Mouse (Mus musculus) lung, postnatal 36 days (tissue): ENCODE data around the gene Kif19a.

Experiments
- DNase-seq: peaks from one replicate; pipeline ENCODE4 v3.0.0; 2022; ENCODE audit warnings: mixed read lengths

Kif19a gene

DNA sequence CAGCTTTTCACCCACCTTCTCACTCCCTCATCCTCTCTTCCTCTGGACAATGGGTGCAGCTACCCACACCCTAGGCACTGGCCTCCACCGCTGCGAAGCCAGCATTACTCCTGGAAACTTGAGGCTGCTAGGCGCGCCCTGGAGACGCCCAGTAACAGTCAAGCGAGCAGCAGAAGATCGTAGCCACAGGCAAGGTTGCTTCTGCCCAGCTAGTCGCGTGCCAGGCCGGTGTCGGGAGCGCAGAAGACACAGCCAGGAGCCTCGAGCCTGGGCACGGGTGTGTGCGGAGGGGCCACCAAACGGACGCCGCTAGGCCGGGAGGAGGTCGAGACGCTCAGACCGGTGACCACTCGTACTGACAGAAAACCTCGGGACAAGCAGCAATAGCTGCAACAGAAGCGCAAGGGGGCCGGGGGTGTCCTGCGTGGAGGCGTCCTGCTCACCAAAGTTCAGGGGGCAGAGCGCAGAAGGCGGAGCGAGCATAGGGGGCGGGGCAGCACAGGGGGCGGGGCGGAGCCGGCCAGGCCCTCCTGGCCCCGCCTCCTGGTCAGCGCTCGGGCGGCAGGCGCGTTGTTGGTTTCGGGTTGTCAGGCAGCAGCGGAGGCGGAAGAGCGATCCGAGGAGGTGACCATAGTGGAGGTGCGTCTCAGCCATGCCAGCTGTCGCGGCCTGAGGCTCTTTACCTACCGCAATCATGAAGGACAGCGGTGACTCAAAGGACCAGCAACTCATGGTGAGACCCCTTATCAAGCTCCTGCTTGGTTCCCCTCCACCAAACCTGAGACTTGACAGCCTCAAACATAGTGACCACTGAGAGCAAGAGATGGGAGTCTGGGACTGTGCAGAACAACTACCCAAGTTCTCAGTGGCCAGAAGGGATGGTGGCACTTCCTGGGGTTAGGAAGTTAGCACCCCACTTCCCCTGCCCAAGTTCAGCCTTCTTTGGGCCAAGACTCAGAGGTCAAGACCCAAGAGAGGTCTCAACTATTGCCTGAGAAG is at the start of gene Kif19a:
Gene Kif19a (plus strand): TSS at position 569 of the 999 bp plus-strand sequence.
- peak; percentile 73 for DNase-seq

DNA sequence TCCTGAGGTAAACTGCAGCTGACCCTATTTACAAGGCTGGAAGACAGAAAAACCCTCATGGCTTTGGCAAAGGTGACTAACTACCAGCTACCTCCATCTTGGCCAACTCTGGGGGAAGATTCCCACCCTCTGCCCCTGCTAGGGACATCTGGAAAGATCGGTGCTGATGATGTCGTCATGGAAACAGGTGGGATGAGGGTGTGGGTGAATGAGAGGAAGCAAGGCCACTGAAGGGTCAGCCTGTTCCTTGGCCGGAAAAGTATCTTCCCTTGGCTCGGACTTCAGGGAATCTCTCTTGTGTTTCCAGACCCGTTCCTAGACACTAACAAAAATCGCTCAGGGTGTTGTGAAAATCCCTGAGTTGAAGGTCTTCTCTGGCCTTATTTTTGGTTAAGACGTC is 49.7 kb upstream of the Kif19a start:
- no peak for DNase-seq

DNA sequence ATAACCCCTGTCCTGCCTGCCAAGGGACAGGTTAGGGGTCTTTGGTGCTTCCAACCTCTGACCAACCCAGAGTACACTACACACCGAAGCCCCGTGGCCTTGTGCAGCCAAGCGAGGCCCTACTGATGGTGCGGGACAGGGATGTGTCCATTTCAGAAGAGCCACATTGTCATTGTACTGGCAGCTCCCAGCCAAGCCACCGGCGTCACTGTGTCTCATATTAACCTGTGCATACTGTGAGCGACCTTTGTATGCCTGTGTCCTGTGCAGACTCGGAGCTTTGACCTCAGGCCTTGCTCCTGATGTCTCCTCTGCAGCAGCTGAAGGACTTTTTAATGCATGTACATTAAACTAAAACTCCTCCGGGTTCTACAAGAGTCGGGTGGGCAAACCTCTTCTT is 44.7 kb upstream of the Kif19a start:
- DNase-seq, result no peak

DNA sequence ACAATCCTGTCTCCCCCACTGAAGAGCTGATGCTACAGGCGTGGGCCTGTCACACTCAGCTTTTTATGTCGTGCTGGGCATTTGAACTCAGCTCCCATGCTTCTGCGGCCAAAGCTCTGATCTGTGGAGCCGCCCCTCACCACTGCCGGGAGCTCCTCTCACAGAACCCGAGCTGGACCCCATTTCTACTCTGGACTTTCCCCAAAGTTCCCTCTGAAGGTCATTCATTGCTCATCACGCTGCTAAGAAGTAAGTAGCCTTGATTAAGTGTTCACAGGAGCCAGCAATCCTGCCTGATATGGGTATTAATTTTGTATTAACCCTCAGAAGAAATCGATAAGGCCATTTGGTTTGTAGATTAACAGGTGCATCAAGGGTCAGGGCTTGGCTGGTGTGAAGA is 42.8 kb upstream of the Kif19a start:
- DNase-seq, result no peak

DNA sequence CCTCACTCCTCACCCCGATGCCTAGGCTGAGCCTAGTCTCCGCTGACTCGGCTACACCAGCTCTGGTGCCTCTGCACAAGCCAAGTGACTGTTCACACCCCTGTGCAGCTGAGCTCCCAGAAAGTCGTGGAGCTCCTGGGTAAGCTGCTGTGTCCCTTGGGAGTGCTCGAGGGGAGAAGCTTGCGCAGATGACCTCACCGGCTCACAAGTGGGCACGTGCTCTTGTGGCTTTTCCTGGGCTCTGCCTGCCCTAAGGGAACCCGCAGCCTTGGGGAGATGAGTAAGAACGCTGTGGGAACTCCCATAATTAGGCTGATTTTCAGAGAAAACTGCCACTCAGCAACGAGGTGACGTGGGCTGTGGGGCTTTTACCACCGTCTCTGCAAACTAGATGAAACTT is 42.2 kb upstream of the Kif19a start:
- DNase-seq, result no peak

DNA sequence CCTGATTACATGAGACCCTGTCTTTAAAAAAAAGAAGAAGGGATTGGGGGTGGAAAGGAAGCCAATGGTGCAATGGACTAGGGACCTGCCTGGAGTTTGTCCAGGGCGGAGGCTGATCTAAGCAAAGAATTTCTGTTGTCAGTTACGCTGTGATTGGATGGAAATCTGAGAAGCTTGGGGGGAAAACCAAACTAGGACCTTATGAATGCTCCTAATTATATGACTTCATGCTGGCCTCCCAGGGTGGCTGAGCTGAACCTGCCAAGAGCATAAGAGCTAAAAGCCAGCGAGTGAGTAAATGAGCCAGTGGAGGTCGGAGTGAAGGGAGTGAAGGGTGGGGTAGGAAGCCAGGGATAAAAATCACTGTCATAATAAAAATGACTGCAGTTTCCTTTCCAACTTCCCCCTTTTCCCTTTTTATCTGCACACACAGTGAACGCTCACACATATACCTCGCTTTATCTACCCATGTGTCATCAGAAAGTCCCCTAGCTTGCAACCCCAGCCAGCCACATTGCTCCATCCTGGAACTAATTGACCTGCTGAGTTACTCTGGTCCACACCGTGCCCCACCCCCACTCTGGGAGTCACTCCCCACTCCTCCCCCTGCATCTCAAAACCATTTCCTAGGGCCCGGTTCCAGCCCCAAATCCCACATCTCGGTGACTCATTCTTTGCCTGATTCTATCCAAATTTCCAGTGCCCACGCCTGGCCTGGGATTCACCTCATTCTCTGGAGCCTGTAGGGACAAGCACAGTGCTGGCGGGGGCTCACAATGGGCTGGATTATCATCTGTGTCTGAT is 40.2 kb upstream of the Kif19a start:
- peak; percentile 27 for DNase-seq

DNA sequence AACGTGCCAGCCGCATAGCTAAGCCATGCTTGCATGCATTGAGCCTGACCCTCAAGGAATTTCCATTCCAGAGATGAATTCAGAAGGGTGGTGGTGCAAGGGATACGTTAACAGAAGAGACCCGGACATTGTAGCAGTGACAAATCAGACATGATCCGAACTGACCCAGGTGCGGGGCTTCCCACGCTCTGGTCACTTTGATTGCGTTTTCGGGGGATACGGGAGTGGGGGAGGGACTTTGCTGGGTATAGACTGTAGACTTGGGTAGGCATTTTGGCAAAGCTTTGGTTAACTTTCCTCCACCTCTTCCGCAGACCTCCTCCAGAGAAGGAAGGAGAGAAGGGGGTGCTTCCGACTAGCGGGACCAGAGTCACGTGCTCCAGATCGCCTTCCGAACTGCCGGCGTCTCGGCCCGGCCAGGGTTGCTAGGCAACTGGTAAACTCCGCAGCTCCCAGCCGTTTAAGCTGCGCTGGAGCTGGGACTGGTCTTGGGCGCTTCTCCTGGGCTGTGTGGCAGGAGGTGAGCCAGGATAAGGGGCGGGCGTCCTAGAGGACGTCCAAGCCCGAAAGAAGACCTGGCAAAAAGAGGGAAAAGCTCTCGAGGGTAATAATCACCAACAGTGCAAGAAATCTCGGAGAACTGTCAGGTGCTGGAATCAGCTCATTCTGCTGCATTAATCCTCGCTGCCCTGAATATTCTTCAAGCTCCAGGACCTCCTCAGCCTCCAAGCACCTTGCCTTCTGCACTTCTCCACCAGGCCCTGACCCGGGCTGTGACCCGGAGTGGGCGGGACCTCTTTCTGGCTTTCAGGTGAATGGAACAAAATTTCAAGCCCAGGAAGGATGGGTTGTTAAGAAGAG is 38.0 kb upstream of the Kif19a start, which contains the start of gene Dnaic2:
Gene Dnaic2 (plus strand): TSS at position 444 of the 861 bp plus-strand sequence.
- peak; percentile 74 for DNase-seq

DNA sequence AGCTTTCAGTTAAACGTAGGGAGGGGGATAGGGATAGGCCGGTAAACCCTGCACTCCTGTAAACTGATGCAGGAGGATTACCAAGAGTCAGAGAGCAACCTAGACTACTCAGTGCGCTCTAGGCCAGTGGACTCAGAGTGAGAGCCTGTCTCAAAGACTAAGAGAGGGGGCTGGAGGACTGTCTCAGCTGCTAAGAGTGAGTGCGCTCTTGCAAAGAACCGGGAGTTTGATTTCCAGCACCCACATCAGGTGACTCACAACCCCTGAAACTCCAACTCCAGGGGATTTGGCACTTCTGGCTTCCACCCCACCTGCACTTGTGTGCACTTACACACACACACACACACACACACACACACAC is 37.4 kb upstream of the Kif19a start:
- no peak for DNase-seq

DNA sequence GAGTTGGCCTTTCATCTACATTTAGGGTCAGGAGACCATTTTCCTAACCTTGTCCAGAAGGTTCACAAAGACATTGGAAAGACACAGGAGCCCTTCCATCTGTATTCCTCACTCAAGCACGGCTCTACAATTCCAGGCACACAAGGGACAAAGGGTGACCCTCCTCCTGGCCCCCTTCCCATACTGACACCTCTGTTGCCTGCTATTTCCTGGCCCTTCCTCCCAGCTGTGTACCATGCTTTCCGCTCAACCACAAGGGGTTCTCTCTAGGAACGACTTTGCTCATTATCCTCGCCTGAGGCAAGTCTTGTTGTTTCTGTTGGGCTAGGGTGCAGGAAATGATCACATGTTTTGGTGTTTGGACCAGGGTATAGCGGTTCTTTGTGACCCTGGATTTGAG is 36.9 kb upstream of the Kif19a start:
- DNase-seq, result peak; percentile 27

DNA sequence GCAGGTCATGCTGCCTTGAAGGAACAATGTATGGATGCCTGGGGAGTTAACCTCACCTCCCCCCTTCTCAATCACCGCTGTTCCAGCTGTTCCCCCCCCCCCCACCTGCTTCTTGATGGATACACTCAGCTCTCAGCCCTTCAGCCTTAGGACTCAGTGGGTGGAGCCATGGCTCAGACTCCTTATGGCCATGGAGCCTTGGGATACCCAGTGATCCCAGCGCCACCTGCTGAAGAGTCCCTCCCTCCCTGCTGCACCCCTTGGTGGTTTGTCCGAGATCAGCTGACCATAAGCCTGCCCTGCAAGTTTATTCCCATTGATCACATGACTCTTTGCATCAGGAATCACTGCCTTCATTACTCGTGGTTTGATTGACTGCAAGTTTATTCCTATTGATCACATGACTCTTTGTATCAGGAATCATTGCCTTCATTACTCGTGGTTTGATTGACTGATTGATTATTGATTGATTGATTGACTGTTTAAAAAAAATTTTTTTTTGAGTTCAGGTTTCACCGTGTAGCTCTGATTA is 35.3 kb upstream of the Kif19a start:
- no peak for DNase-seq

DNA sequence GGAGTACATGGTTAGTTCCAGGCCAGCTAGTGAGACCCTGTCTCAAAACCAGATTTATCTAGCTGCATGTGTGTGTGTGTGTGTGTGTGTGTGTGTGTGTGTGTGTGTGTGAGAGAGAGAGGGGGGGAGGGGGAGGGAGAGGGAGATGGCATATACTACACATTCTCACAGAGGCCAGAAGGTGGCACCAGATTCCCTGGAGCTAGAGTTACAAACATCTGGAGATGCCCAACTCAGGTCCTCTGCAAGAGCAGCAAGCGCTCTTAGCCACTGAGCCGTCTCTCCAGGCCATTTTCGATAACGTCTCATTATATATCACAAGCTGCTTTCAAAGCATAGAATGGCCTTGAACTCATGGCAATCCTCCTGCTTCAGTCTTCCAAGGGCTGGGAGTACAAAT is 33.5 kb upstream of the Kif19a start:
- DNase-seq, result no peak

DNA sequence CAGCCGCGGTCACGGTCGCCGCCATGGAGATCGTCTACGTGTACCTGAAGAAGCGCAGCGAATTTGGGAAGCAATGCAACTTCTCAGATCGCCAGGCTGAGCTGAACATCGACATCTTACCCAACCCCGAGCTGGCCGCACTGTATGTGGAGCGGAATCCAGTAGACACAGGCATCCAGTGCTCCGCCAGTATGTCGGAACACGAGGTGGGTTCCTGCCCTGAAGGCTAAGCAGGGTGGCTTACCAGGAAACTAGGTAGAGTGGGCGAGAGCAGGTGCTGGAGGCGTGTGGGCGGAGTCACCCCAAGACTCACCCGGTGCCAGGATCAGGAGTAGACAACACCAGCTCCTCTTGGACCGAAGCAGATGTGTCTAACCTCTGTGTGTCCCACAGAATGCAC is 32.3 kb upstream of the Kif19a start:
- DNase-seq, result no peak

DNA sequence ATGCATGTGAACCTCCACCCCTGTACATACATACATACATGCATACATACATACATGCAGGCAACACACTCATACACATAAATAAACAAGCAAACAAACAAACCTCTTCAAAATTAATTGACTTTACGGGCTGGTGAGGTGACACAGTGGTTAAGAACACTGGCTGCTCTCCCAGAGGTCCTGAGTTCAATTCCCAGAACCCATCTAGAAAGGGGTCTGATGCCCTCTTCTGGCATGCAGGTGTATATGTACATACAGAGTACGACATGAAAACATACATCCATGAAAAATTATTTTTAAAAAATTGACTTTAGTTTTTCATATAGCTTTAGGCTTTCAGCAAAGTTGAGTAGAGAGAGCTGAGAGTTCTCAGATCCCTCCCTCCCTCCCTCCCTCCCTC is 29.1 kb upstream of the Kif19a start:
- DNase-seq, result no peak

DNA sequence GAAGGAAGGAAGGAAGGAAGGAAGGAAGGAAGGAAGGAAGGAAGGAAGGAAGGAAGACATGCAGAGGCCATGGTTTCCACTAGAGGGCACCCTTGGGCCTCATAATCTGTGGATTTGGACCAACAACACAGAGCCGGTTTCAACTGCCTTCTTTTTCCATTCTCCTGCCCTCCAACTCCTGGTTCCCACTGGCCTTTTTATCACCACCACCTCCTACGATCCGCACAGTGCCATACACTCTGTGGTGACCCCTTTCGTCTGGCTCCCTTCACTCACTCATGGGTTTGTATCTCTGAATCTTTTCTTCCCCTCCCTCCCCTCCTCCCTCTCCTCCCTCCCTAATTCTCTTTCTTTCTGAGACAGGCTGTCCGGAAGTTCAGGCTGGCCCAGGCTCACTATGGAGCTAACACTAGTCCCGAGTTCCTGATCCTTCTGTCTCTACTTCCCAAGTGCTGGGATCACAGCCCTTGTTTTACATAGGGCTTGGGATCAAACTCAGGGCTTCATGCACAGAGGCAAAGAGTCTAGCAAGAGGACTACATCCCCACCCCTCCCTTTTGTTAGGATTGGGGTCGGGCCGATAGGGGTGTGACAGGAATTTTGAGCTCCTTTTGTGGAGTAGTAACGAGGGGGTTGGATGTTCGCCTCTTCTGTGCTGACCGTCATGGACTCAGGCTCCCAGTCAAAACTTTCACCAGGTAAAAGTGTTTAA is 28.1 kb upstream of the Kif19a start:
- peak; percentile 60 for DNase-seq

DNA sequence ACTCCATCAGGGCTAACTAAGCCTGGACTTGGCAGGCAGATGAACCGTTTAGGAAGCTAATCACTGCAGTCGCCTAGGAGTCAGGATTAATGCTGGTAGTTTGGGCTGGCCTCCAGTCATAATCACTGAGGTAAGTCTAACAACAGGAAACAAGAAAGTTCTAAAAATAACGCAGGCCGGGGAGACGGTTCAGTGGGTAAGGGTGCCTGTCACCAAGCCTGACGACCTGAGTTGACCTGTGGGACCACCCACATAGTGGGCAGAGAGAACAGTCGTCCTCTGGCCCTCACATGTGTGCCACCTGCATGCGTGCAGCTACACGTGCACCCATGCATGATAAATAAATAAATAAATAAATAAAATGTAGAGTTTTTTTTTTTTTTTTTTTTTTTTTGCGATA is 24.6 kb upstream of the Kif19a start:
- DNase-seq, result no peak

DNA sequence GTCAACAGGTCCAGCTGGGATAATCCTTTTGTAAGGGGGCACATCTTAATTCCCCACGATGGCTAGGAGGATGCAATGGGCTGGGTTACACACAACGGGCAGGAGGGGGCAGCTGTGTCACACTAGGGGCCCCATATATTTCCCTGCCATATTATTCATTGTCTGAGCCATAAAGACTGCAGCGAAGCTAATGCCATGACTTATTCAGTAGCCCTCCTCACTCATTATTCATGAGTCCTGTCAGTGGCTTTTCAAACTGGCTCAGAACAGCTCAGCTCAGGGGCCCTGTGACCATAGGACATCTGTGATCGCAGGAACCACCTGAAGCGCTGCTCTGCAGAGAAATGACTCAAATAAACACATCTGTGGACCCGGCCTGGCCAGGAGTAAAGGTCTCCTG is 23.7 kb upstream of the Kif19a start:
- DNase-seq, result no peak

DNA sequence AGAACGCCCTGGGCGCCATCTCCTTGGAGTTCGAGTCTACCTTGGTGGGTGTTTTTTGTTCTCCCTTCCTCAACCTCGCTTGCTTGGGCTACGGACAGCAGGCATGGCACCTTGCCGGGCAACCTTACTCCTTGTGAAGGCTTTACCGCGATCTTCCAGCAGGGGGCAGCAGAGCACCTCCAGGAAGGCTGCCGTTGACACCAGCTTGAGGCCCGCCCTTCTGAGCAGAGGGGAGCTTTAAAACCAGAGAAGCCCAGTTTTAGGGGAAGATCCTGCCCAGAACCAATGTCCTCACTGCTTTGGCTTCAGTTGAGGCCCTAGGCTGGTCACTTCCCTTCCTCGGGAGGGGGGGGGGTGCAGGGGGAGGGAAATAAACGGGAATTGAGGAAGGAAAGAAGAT is 20.1 kb upstream of the Kif19a start:
- DNase-seq, result peak; percentile 94

DNA sequence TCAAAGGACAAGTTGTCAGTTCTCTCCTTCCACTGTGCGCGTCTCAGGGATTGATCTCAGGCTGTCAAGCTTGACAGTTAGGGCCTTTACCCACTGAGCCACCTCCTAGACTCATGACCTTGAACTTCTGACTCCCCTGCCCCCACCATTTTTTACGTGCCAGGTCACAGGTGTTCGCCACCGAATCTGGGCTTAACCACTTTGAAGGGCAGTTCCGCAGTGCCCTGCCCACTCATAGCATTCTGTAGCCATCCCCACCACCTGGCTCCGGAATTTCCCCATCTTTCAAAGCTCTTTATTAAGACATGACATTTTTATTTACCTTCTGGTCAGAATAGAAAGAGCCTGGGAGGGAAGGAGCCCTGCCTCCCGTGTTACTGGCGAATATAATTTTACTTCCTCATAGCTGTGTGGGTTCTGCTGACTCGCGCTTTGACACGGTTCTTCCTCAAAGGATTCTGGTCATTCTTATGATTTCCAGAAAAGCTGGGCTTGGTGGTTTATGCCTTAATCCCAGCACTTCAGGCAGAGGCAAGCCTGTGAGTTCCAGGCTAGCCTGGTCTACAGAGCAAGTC is 17.5 kb upstream of the Kif19a start:
- no peak for DNase-seq

DNA sequence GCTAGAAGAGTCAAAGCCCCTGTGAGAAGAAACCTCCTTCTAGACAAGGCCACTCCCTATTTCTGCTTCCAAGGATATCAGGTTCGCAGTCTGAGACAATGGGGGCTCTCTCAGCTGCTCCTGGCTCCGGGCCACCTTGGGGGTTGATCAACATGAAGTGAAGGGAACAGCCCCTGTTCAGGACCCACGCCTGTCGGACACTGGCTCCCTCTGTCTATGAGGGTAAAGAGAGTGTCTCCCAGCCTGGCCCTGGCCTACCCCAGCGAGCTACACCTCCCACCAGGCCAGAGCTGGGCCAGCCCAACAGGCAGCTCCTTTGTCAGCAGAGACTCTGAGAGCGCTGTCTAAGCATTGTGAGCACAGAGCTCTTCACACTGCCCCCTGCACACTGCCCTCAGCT is 4.7 kb downstream of the Kif19a start:
- DNase-seq, result no peak

DNA sequence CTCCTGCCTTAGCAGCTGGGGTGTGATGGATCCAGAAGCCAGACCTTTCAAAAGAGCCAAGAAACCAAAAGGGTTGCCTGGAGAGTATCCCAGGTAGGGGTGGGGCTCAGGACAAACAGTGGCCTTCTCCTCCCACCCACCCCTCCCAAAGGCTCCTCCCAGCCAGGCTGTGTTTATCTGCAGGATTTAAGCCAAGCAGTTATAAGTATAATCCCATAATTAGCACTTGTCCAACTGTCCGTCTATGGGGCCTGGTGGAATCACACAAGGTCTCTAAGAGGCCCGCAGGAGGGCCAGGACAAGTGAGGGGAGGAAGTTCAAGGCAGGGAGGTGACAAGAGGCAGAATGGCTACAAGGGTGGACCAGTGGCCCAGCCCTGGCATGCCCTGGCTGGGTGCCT is 6.7 kb downstream of the Kif19a start:
- DNase-seq, result no peak

DNA sequence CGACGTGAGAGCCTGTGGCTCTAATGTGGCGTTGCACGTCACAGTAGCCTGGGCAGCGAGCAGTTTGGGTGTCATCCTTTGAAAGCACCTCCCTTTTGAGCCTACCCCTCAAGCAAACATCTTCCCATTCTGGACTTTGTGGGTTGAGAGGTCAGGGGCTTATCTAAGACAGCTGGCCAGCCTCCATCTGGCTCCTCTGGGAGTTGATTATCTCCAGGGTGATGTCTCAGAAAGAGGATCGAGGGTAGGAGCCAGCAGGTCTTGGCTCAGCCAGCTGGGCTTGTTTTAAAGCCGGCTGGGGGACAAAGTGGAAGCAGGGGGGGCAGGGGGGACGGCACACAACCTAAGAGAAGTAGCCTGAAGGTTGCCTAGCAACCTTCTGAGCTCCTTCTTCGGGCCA is 14.9 kb downstream of the Kif19a start:
- DNase-seq, result no peak

DNA sequence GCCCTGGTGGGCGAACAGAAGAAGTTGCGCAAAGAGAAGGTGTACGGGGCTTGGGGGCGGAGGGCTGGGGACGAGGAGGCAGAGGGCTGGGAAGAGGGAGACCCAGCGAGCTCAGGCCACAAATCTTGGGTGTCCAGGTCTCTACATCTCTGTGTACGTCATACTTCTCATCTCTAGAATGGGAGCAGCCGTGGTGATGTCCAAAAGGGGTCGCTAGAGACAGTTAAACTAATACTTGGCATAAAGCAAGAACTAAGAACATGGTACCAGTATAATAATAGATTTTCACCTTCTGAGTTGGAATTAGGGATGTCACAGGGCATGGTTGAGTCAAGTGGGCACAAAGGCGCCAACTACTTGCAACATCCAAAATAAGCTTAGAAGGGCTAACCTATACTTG is 20.7 kb downstream of the Kif19a start:
- no peak for DNase-seq
